Mouse (Mus musculus) WW6 (cell line): Measurements from ENCODE around the gene Cyp3a11.
"Not testable (repeated sequence)": the region's sequence is repeated elsewhere in the genome, so short reads cannot be mapped to it uniquely, and the experiment has no call there.

Experiments used
- DNase-seq: peaks from one replicate; pipeline ENCODE4 v3.0.0-alpha.2; 2013; ENCODE audit warnings: low read depth, low spot score

The Cyp3a11 gene

DNA sequence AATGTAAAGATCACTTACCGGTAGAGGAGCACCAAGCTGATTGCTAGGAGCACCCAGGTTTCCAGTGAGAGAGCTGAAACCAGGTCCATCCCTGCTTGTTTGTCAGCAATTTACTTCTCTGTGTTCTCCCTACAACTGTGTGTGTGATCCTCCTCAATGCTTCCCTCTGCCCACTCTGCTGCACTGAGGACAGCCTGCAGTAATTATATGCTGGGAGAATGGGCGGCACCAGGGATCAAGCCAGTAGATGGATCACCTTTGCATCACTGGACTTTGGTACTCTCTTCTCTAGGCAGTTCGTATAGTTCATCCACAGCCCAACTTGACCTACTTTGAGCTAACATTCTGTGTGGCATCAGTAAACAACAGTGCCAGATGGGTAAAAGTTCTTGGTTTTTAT, at the start of gene Cyp3a11:
Cyp3a11 (minus strand) TSS at position 277 of the 400 bp plus-strand sequence.
- no peak for DNase-seq

DNA sequence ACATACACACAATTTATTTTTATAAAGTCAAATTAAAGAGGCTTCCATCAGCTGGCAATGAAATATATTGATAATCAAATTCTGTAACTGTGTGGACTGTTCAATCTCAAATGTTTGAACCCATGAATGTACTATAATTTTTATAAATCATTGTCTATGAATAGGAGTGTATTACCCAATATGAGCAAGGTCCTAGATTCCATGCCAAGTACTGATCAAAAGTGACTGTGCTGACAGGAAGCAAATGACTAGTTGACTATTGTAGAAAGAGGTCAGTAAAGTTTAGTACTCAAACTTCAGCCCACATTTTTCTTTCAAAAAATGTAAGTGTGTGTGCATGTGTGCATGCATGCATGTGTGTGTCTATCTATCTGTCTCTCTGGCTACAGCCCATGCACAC, 33.1 kb upstream of the Cyp3a11 start:
- DNase-seq = no peak

DNA sequence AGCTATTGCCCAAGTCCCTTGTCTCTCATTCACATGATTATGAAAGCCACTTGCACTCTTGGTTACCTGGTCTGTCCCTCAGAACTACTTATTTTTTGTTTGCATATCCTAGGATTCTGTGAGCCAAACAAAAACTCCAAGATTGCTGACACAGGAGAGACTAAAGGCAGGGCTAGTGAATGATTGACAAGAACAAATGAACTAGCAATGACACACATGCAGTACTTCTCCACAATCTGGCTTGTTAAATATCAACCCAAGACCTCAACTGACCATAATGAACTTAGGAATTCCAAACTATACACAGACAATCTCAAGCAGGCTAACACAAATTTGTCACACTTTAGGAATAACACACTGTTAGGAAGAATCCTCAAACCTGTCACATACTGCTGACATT, 32.0 kb upstream of the Cyp3a11 start:
- no peak for DNase-seq

GRCm38 (mm10) chr5:145906937-145907336, 27.2 kb upstream of the Cyp3a11 start:
- DNase-seq = not testable (repeated sequence)

- no peak for DNase-seq
Measured at GRCm38 (mm10) chr5:145904535-145904934, 24.8 kb upstream of the Cyp3a11 start.

GRCm38 (mm10) chr5:145903349-145903748, 23.6 kb upstream of the Cyp3a11 start:
- no peak for DNase-seq

DNA sequence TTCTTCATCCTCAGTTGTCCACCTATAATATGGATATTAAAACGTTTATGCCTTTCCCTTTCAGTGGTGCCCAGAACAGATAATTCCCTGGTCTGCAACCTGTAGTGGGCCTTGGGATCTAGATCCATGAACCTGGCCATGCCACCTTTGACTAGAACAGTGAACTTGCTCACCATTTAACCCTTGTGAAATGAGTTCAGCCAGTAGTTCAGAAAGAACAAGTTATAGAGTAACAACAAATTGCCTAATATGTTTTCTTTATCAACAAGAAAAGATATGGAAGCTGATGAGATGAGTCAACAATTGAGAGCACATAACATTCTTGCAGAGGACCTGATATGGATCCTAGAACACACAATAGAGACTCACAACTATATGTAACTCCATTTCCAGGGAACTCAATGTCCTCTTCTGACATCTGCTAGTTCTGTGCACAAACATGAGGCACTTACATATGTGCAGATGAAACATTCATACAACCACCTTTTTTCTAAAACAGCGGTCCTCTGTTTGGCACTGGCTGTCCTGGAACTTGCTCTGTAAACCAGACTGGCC, 20.7 kb upstream of the Cyp3a11 start:
- DNase-seq = no peak

GRCm38 (mm10) chr5:145897271-145897670, 17.5 kb upstream of the Cyp3a11 start:
- no peak for DNase-seq

DNA sequence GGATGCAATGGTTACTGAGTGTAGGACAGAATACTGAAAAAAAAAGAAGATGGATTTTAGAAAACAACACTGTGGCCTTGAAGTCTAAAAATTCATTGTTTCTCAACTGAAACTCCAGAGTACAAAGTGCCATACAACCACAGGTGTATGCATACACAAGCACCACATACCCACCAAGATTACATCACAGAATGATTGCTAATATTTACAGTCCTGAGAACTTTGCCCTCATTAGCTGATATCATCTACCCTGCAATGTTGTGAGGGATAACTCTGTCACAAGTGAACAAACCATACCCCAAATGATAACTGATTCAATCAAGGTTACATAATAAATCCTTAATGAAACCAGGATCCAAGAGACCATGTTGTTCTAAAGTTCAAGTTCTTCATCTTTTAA, 1.4 kb upstream of the Cyp3a11 start:
- no peak for DNase-seq

- not testable (repeated sequence) for DNase-seq
Measured at GRCm38 (mm10) chr5:145867433-145867832, 12.3 kb downstream of the Cyp3a11 start.

- DNase-seq = not testable (repeated sequence)
Measured at GRCm38 (mm10) chr5:145805796-145806195, 74.0 kb downstream of the Cyp3a11 start, which contains the start of gene Cyp3a44. TSS of gene Cyp3a44 (minus strand) at chr5:145805874.
